Mouse (Mus musculus) T-helper 17 cell (primary cell): Measurements from ENCODE around the gene Slmap.
"Not testable (repeated sequence)": the region's sequence is repeated elsewhere in the genome, so short reads cannot be mapped to it uniquely, and the experiment has no call there.

Experiments
- in situ Hi-C, 2 experiments: fragments of 300-600 bp; cut with MboI, MseI; formaldehyde crosslinking; loops; 1 replicate in 1 of 2; 2 replicates in 1 of 2; pipeline ENCODE4 v1.15.1; 2025; ENCODE audit warnings: high pct_unique_total_duplicates in 2 of 2

Gene Slmap

GRCm38 (mm10) chr14:26417088-26417487 is 117.6 kb downstream of the Slmap start:
- in situ Hi-C loops = no loop called here

- in situ Hi-C loops = no loop called here
Measured at GRCm38 (mm10) chr14:26413581-26413980, 121.2 kb downstream of the Slmap start.

- in situ Hi-C loops = no loop called here
Measured at GRCm38 (mm10) chr14:26406746-26407145, 128.0 kb downstream of the Slmap start.

- in situ Hi-C loops = no loop called here
Measured at GRCm38 (mm10) chr14:26398508-26399160, 136.1 kb downstream of the Slmap start.

- in situ Hi-C loops = no loop called here
Measured at GRCm38 (mm10) chr14:26391866-26392265, 142.9 kb downstream of the Slmap start.

- in situ Hi-C loops = not testable (repeated sequence)
Measured at GRCm38 (mm10) chr14:26388961-26389360, 145.8 kb downstream of the Slmap start.

- in situ Hi-C loops = not testable (repeated sequence)
Measured at GRCm38 (mm10) chr14:26386999-26387398, 147.7 kb downstream of the Slmap start.

GRCm38 (mm10) chr14:26385659-26386058 is 149.1 kb downstream of the Slmap start:
- in situ Hi-C loops = not testable (repeated sequence)

GRCm38 (mm10) chr14:26379071-26379470 is 155.7 kb downstream of the Slmap start:
- in situ Hi-C loops = no loop called here

GRCm38 (mm10) chr14:26376652-26377051 is 158.1 kb downstream of the Slmap start:
- in situ Hi-C loops = no loop called here
